Mouse (Mus musculus): Measurements from ENCODE around the gene Nuak1. TPM values are rescaled to one million over a fixed set of nuclear protein-coding genes. Genes with fewer than 3 reads are reported as not detected.

Gene Nuak1
- polyA plus RNA-seq, 2 experiments: 3.3 to 19.6 TPM

DNA sequence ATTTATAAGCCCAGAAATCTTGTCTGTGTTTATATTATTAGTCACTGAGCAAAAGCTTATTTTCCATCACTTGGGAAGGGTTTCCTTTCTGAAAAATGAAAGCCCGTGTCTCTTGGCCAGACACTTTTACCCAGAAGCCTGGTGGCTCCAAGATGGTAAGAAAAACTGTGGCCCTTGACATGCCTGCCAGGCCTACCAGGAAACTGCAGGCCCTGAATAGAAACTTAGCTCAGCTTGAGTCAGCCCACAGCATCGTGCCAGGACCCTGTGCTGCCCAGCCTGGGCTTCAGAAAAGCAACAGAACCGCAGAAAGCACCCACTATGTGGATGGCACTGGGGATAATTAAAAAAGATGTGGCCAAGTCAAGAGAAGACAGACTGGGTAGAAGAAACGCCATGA, 43.1 kb downstream of the Nuak1 start:
- Histone ChIP-seq H3K4me1 (ENCODE audit: control insufficient read depth, insufficient read depth, low read length) (peaks cover 8% of the 10 kb centered on the region), H3K4me3 (replicated peaks; ENCODE audit: low read length) (no peak overlapping the region), H3K36me3 (ENCODE audit: control insufficient read depth, insufficient read depth, low read length) (peaks cover 13% of the 10 kb centered on the region), H3K9me3 (ENCODE audit: control insufficient read depth, low read length) (no peaks in the 10 kb centered on the region), H3K27me3 (ENCODE audit: control insufficient read depth, insufficient read depth, low read length) (no peaks in the 10 kb centered on the region), H3K27ac (replicated peaks; ENCODE audit: low read depth, low read length) (no peak overlapping the region), H3K4me2 (replicated peaks; ENCODE audit: low read depth, low read length, severe bottlenecking) (no peak overlapping the region), H3K9ac (ENCODE audit: low read depth, low read length, severe bottlenecking) (no peak overlapping the region)
- no peak for TF ChIP-seq POLR2A (IDR thresholded peaks at IDR 0.05; ENCODE audit: borderline replicate concordance, extremely low read depth, insufficient read depth, insufficient read length)
- ATAC-seq (ENCODE audit: low FRiP score, low read depth) (no peak), DNase-seq (ENCODE audit: low spot score) (no peak)
- WGBS: 83% methylated on average over 4 of the region's 4 CpGs

DNA sequence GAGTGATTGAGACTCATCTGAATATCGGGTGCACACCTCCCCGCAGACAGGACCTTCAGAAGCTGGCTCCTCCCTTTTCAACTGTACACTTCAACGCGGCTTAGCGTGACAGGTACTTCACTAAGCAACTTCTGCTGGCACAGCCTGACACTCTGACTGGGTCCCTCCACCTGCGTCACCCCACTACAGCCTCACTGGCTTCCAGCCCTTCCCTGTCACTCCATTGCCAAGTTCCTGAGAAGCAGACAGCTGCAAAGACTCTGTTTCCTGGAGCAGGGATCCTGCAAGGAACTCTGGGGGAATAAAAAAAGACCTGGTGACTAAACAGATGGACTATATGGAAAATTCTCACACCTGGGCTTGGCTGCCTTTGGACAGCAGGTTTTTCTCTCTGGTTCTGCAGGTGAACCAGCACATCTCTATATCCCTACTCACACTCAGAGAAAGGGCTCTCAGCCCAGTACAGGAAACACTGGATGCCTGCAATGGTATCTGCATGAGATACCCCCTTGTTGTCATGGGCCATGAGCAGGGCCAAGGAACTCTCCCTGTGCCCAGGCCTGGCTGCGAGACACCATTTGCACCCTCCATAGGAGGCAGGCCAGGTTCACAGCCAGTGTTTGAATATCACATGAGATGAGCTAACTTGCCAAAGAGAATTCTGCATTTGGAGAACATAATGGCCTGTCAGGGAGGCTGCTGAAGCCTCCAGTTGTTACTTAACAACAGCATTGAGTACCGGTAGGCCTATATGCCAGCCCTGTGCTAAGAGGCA, 44.3 kb downstream of the Nuak1 start:
- H3K4me2 ChIP-seq (replicated peaks; ENCODE audit: low read depth, low read length, severe bottlenecking): no peak overlapping the region
- no peak overlapping the region for H3K27ac ChIP-seq (replicated peaks; ENCODE audit: low read depth, low read length)
- H3K27me3 ChIP-seq (ENCODE audit: control insufficient read depth, insufficient read depth, low read length): no peaks in the 10 kb centered on the region
- WGBS: 83% methylated on average over 8 of the region's 8 CpGs
- H3K4me3 ChIP-seq (replicated peaks; ENCODE audit: low read length): no peak overlapping the region
- H3K4me1 ChIP-seq (ENCODE audit: control insufficient read depth, insufficient read depth, low read length): peaks cover 10% of the 10 kb centered on the region
- no peak overlapping the region for H3K9ac ChIP-seq (ENCODE audit: low read depth, low read length, severe bottlenecking)
- ATAC-seq (ENCODE audit: low FRiP score, low read depth) (0 out of 2 replicates have a peak, but pooled peaks have one; percentile 31), DNase-seq (ENCODE audit: low spot score) (peak; percentile 14)
- H3K36me3 ChIP-seq (ENCODE audit: control insufficient read depth, insufficient read depth, low read length): peaks cover 14% of the 10 kb centered on the region
- TF ChIP-seq POLR2A (IDR thresholded peaks at IDR 0.05; ENCODE audit: borderline replicate concordance, extremely low read depth, insufficient read depth, insufficient read length): no peak
- H3K9me3 ChIP-seq (ENCODE audit: control insufficient read depth, low read length): no peaks in the 10 kb centered on the region

DNA sequence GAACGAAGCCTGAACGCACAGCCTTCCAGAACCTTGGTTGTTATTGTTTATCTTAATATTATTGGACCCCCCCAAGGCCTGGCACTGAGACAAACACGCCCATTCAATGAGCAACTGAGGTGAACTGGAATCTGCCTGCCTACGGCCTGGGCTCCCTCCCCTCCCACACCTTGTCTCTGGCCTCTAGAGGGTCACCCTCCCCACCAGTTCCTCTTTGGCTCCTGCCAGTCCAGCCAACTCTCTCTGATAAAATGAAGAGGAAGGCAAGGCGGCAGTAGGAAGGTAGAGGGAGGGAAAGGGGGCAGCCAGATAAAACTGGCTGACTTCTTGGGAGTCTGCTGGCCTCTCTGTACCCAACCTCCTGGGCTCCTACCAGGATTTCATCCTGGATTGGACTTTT, 45.1 kb downstream of the Nuak1 start:
- Histone ChIP-seq H3K36me3 (ENCODE audit: control insufficient read depth, insufficient read depth, low read length) (peaks cover 16% of the 10 kb centered on the region), H3K4me1 (ENCODE audit: control insufficient read depth, insufficient read depth, low read length) (peaks cover 10% of the 10 kb centered on the region), H3K4me2 (replicated peaks; ENCODE audit: low read depth, low read length, severe bottlenecking) (no peak overlapping the region), H3K9me3 (ENCODE audit: control insufficient read depth, low read length) (no peaks in the 10 kb centered on the region), H3K27ac (replicated peaks; ENCODE audit: low read depth, low read length) (no peak overlapping the region), H3K9ac (ENCODE audit: low read depth, low read length, severe bottlenecking) (no peak overlapping the region), H3K4me3 (replicated peaks; ENCODE audit: low read length) (no peak overlapping the region), H3K27me3 (ENCODE audit: control insufficient read depth, insufficient read depth, low read length) (no peaks in the 10 kb centered on the region)
- ATAC-seq (ENCODE audit: low FRiP score, low read depth) (no peak), DNase-seq (ENCODE audit: low spot score) (no peak)
- WGBS: 83% methylated on average over 5 of the region's 5 CpGs
- no peak for TF ChIP-seq POLR2A (IDR thresholded peaks at IDR 0.05; ENCODE audit: borderline replicate concordance, extremely low read depth, insufficient read depth, insufficient read length)

DNA sequence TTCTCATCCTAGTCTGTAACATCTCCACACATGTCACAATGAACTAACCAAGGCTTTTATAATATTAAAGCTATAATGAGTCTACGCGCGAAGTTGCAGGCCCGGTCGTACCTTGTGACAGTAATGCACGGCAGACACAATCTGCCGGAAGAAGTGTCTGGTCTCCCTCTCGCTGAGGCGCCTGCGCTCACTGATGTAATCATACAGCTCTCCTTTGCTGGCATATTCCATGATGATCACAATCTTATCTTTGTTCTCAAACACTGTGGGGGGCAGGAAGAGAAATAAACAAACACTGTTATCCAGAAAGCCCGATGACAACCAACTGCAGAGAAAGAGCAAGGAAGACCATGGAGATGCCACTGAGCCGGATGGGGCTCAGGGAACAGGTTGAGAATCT, 46.5 kb downstream of the Nuak1 start:
- DNase-seq (ENCODE audit: low spot score): no peak

DNA sequence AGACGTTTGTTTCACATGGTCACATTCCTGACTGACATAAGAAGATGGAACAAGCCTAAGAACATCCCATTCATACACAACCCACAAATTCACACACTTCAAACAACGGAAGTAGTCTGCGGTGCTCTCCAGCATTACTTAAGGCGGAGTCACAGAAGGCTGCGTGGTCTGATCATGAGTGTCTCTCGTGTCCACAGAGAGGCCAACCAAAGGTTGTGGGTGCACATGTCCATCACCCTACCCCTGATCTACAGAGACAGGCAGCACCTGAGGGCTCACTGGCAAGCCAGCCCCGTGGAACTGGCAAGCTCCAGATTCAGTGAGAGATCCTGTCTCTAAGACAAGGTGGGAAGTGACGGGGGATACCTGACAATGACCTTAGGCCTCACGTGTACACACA, 47.0 kb downstream of the Nuak1 start:
- ATAC-seq (ENCODE audit: low FRiP score, low read depth): no peak
- peaks cover 19% of the 10 kb centered on the region for H3K4me1 ChIP-seq (ENCODE audit: control insufficient read depth, insufficient read depth, low read length)
- DNase-seq (ENCODE audit: low spot score): no peak
- WGBS: 75% methylated on average over 9 of the region's 9 CpGs
- H3K9ac ChIP-seq (ENCODE audit: low read depth, low read length, severe bottlenecking): no peak overlapping the region
- no peaks in the 10 kb centered on the region for H3K27me3 ChIP-seq (ENCODE audit: control insufficient read depth, insufficient read depth, low read length)
- H3K4me3 ChIP-seq (replicated peaks; ENCODE audit: low read length): no peak overlapping the region
- no peaks in the 10 kb centered on the region for H3K9me3 ChIP-seq (ENCODE audit: control insufficient read depth, low read length)
- no peak for TF ChIP-seq POLR2A (IDR thresholded peaks at IDR 0.05; ENCODE audit: borderline replicate concordance, extremely low read depth, insufficient read depth, insufficient read length)
- H3K27ac ChIP-seq (replicated peaks; ENCODE audit: low read depth, low read length): no peak overlapping the region
- H3K36me3 ChIP-seq (ENCODE audit: control insufficient read depth, insufficient read depth, low read length): peaks cover 16% of the 10 kb centered on the region
- H3K4me2 ChIP-seq (replicated peaks; ENCODE audit: low read depth, low read length, severe bottlenecking): no peak overlapping the region

More for the DNA sequence above, 46.5 kb downstream of the Nuak1 start:
- Histone ChIP-seq H3K4me3 (replicated peaks; ENCODE audit: low read length) (no peak overlapping the region), H3K4me2 (replicated peaks; ENCODE audit: low read depth, low read length, severe bottlenecking) (no peak overlapping the region), H3K36me3 (ENCODE audit: control insufficient read depth, insufficient read depth, low read length) (peaks cover 16% of the 10 kb centered on the region), H3K27me3 (ENCODE audit: control insufficient read depth, insufficient read depth, low read length) (no peaks in the 10 kb centered on the region), H3K4me1 (ENCODE audit: control insufficient read depth, insufficient read depth, low read length) (peaks cover 15% of the 10 kb centered on the region), H3K9ac (ENCODE audit: low read depth, low read length, severe bottlenecking) (no peak overlapping the region), H3K9me3 (ENCODE audit: control insufficient read depth, low read length) (no peaks in the 10 kb centered on the region), H3K27ac (replicated peaks; ENCODE audit: low read depth, low read length) (no peak overlapping the region)
- WGBS: 90% methylated on average over 12 of the region's 12 CpGs
- ATAC-seq (ENCODE audit: low FRiP score, low read depth): no peak
- TF ChIP-seq POLR2A (IDR thresholded peaks at IDR 0.05; ENCODE audit: borderline replicate concordance, extremely low read depth, insufficient read depth, insufficient read length): no peak

Measured in limb, embryonic 14.5 days (tissue).